Mouse (Mus musculus) lung, adult 2 months (tissue): ENCODE results near the gene Slit3. TPM values are rescaled to one million over a fixed set of nuclear protein-coding genes. Genes with fewer than 3 reads are reported as not detected.

Source experiments
- DNase-seq: peaks from one replicate; pipeline ENCODE4 v3.0.0; 2022
- H3K4me1 ChIP-seq: fragments of 200-500 bp; 2 replicates; pipeline ENCODE4 v1.6.1; 2011; ENCODE audit warnings: low read length; ENCODE audit not compliant: control insufficient read depth, insufficient read depth
- H3K4me3 ChIP-seq: fragments of 200-500 bp; replicated peaks from 2 replicates; pipeline ENCODE3; 2011; ENCODE audit warnings: low read depth, mild to moderate bottlenecking, control low read depth, low read length; ENCODE audit errors: extremely low read depth
- CTCF ChIP-seq: fragments of 200-500 bp; IDR thresholded peaks from 2 replicates; pipeline ENCODE4 v1.5.1; 2011; ENCODE audit warnings: mild to moderate bottlenecking, low read length, control low read depth; ENCODE audit not compliant: insufficient read depth
- POLR2A ChIP-seq: fragments of 200-500 bp; IDR thresholded peaks from 2 replicates; pipeline ENCODE4 v1.6.1; 2011; ENCODE audit warnings: low read depth, mild to moderate bottlenecking, control low read depth, low read length, borderline replicate concordance; ENCODE audit errors: extremely low read depth
- WGBS: fragments of 180-500 bp; shearing (Covaris S2); methylation state at CpG from one replicate; pipeline ENCODE4 v1.1.7; 2018; 5-methylcytosine and 5-hydroxymethylcytosine counted together
- polyA plus RNA-seq: library from polyadenylated mRNA; depleted of rRNA; stranded (reverse); fragments of >200 nt; gene quantifications from 2 replicates; pipeline ENCODE4 v1.2.3, GENCODE M21; 2012

The Slit3 gene
- polyA plus RNA-seq, 1 experiment = 69.7 TPM

- TF ChIP-seq POLR2A (no peak), CTCF (no peak)
- Histone ChIP-seq H3K4me3 (no peak overlapping the region), H3K4me1 (no peaks in the 10 kb centered on the region)
- 42% methylated on average over 8 of the region's 8 CpGs for WGBS
- DNase-seq = no peak
These were observed 274.4 kb downstream of the Slit3 start for GRCm38 (mm10) chr11:35395376-35395775.

- H3K4me1 ChIP-seq = no peaks in the 10 kb centered on the region
- no peak overlapping the region for H3K4me3 ChIP-seq
- DNase-seq = no peak
- WGBS = 71% methylated on average over 5 of the region's 5 CpGs
- TF ChIP-seq POLR2A (no peak), CTCF (no peak)
These were observed 277.3 kb downstream of the Slit3 start for GRCm38 (mm10) chr11:35398353-35398752.

- WGBS = 64% methylated on average over 9 of the region's 9 CpGs
- Histone ChIP-seq H3K4me3 (no peak overlapping the region), H3K4me1 (no peaks in the 10 kb centered on the region)
- no peak for DNase-seq
- TF ChIP-seq POLR2A (no peak), CTCF (no peak)
These were observed 282.5 kb downstream of the Slit3 start for GRCm38 (mm10) chr11:35403516-35403915.

- Histone ChIP-seq H3K4me3 (no peak overlapping the region), H3K4me1 (no peaks in the 10 kb centered on the region)
- TF ChIP-seq POLR2A = no peak
- TF ChIP-seq CTCF = no peak
- no peak for DNase-seq
- WGBS = 58% methylated on average over 3 of the region's 3 CpGs
These were observed 285.0 kb downstream of the Slit3 start for GRCm38 (mm10) chr11:35406045-35406444.

- TF ChIP-seq CTCF (no peak), POLR2A (no peak)
- H3K4me1 ChIP-seq = no peaks in the 10 kb centered on the region
- DNase-seq = no peak
- 66% methylated on average over 6 of the region's 6 CpGs for WGBS
- no peak overlapping the region for H3K4me3 ChIP-seq
These were observed 285.5 kb downstream of the Slit3 start for GRCm38 (mm10) chr11:35406522-35406921.

GRCm38 (mm10) chr11:35407341-35408154, 286.5 kb downstream of the Slit3 start:
- peak; percentile 27 for DNase-seq
- Histone ChIP-seq H3K4me3 (no peak overlapping the region), H3K4me1 (no peaks in the 10 kb centered on the region)
- 44% methylated on average over 12 of the region's 12 CpGs for WGBS
- TF ChIP-seq POLR2A (no peak), CTCF (peak; percentile 74)

- Histone ChIP-seq H3K4me1 (no peaks in the 10 kb centered on the region), H3K4me3 (no peak overlapping the region)
- TF ChIP-seq CTCF (no peak), POLR2A (no peak)
- 63% methylated on average over 3 of the region's 3 CpGs for WGBS
- DNase-seq = no peak
These were observed 289.4 kb downstream of the Slit3 start for GRCm38 (mm10) chr11:35410431-35410830.

GRCm38 (mm10) chr11:35415768-35416401, 294.9 kb downstream of the Slit3 start:
- TF ChIP-seq CTCF = no peak
- no peak for TF ChIP-seq POLR2A
- Histone ChIP-seq H3K4me3 (no peak overlapping the region), H3K4me1 (no peaks in the 10 kb centered on the region; the same call in 1 of the 2 replicates)
- 55% methylated on average over 9 of the region's 9 CpGs for WGBS
- DNase-seq = no peak

- Histone ChIP-seq H3K4me3 (no peak overlapping the region), H3K4me1 (no peaks in the 10 kb centered on the region; the same call in 1 of the 2 replicates)
- 73% methylated on average over 14 of the region's 14 CpGs for WGBS
- DNase-seq = no peak
- no peak for TF ChIP-seq POLR2A
- no peak for TF ChIP-seq CTCF
These were observed 295.5 kb downstream of the Slit3 start for GRCm38 (mm10) chr11:35416402-35417093.

- Histone ChIP-seq H3K4me1 (no peaks in the 10 kb centered on the region; the same call in 1 of the 2 replicates), H3K4me3 (no peak overlapping the region)
- no peak for DNase-seq
- no peak for TF ChIP-seq CTCF
- TF ChIP-seq POLR2A = no peak
- WGBS = 53% methylated on average over 13 of the region's 13 CpGs
These were observed 297.0 kb downstream of the Slit3 start for GRCm38 (mm10) chr11:35417911-35418552.
